Mouse (Mus musculus) bone marrow, adult 2 months (tissue): ENCODE data around the gene Syce3.

Experiments
- CTCF ChIP-seq: fragments of 200-500 bp; IDR thresholded peaks from 2 replicates; pipeline ENCODE4 v1.5.1; 2011; ENCODE audit warnings: low read length, control low read depth; ENCODE audit not compliant: control insufficient read depth, insufficient read depth
- POLR2A ChIP-seq: fragments of 200-500 bp; IDR thresholded peaks from 2 replicates; pipeline ENCODE4 v1.6.1; 2011; ENCODE audit warnings: low read depth, mild to moderate bottlenecking, control low read depth, low read length, borderline replicate concordance; ENCODE audit not compliant: control insufficient read depth

- TF ChIP-seq CTCF (no peak), POLR2A (no peak)
Measured at GRCm38 (mm10) chr15:89421938-89422337, 11.6 kb upstream of the Syce3 start.
